Mouse (Mus musculus) E14TG2a.4 (cell line): Measurements from ENCODE around the gene BC005624.

Experiments used
- CTCF ChIP-seq: conservative IDR thresholded peaks from 2 replicates; pipeline ENCODE4 v1.5.1; 2014; ENCODE audit warnings: low read length
- POU5F1 ChIP-seq: IDR thresholded peaks from 2 replicates; pipeline ENCODE4 v1.6.1; 2014; ENCODE audit warnings: low read length, borderline replicate concordance

DNA sequence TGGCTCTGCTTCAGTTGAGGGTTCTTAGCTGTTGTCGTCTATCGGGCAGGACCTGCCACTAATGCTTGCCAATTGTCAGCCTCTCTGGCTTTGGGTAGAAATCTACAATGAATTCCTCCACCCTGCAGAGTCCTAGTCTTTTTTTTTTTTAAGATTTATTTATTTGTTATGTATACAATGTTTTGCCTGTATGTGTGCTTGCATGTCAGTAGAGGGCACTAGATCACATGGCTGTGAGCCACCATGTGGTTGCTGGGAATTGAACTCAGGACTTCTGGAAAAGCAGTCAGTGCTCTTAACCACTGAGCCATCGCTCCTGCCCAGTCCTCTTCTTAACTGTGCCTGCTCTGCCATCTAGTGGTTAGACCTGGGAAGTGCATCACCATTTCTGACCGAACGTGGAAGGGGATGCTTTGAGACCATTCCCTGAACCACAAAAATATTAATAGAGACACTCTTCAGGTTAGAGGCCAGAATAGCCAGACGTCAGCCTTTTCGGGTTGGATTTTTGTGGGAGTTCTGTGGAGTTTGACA lies 48.0 kb downstream of the BC005624 start:
- no peak for TF ChIP-seq POU5F1
- TF ChIP-seq CTCF, result peak; percentile 87
